Mouse (Mus musculus): ENCODE results near the gene Asb2. TPM values are rescaled to one million over a fixed set of nuclear protein-coding genes. Genes with fewer than 3 reads are reported as not detected.

The Asb2 gene
- polyA plus RNA-seq, 1 experiment = 2.7 TPM

DNA sequence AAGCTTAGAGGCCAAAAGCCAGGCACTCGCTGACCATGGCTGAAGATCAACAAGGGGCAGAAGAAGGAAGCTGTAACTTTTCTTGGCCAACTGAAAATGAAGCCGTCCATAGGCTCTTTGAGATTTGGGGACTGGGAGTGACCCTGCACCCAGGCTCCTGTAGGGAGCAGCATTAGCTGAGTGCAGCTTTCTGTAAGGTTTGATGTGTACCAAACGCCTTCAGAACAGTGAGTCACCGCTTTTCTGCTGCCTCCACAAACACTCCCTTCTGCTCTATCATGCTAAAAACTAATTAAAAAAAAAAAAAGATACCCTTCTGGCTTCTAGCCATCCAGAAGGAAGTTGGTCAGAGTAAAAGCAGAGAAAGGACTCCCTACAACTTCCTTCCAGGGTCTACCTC is 79.4 kb downstream of the Asb2 start:
- Histone ChIP-seq H3K4me3 (replicated peaks; ENCODE audit: insufficient read depth, low read depth, low read length) (no peak overlapping the region), H3K27ac (ENCODE audit: insufficient read depth, low read length) (no peak overlapping the region)

DNA sequence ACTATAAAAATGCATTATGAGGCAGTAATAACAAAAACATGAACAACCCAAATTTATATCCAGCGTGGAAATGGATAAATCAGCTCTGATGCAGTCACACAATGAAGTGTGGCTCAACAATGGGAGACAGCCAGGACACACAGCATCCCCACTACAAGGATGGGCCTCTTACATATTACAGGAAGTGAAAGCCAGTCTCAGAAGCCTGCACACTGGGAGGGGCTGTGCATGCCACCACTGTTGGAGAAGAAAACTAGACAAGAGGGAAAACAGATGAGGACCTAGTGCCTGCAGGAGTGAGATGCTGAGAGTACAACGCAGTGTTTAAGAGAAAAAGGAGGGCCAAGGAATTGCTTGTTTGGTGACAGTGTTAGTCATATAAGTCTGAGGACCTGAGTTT is 82.1 kb downstream of the Asb2 start:
- Histone ChIP-seq H3K27me3 (ENCODE audit: control insufficient read depth, insufficient read depth, low read length) (no peaks in the 10 kb centered on the region), H3K27ac (ENCODE audit: insufficient read depth, low read length) (no peak overlapping the region), H3K4me3 (replicated peaks; ENCODE audit: insufficient read depth, low read depth, low read length) (no peak overlapping the region), H3K4me1 (ENCODE audit: control insufficient read depth, insufficient read depth, low read length) (no peaks in the 10 kb centered on the region)
- no peak for DNase-seq
- TF ChIP-seq CTCF (IDR thresholded peaks at IDR 0.05; ENCODE audit: borderline replicate concordance, insufficient read depth, low read depth, low read length) = no peak
- no peak for TF ChIP-seq POLR2A (IDR thresholded peaks at IDR 0.05; ENCODE audit: borderline replicate concordance, insufficient read depth, low read length)
- 89% methylated on average over 2 of the region's 2 CpGs for WGBS

More for the DNA sequence above, 79.4 kb downstream of the Asb2 start:
- Histone ChIP-seq H3K27me3 (ENCODE audit: control insufficient read depth, insufficient read depth, low read length) (no peaks in the 10 kb centered on the region), H3K4me1 (ENCODE audit: control insufficient read depth, insufficient read depth, low read length) (no peaks in the 10 kb centered on the region)
- WGBS = 78% methylated on average over 4 of the region's 4 CpGs
- no peak for DNase-seq
- TF ChIP-seq CTCF (IDR thresholded peaks at IDR 0.05; ENCODE audit: borderline replicate concordance, insufficient read depth, low read depth, low read length) = no peak
- TF ChIP-seq POLR2A (IDR thresholded peaks at IDR 0.05; ENCODE audit: borderline replicate concordance, insufficient read depth, low read length) = no peak

DNA sequence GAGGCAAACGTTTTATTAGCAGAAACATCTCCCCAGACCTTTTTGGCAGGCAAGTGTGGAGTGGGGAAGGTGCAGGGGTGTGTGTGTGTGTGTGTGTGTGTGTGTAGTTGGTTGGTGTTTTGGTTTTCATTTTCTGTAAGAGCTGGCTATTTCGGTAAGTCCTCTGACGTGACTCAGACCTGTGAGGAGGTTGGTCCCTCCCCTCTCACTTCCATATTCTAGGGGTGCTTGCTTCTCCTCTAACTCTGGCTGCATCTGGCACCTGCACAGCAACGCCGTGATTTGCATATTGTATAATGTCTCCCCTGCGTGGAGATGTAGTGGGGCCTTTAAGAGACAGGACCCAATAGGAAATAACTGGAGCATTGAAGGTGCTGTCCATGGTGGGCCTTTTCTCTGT is 82.8 kb downstream of the Asb2 start:
- 58% methylated on average over 6 of the region's 6 CpGs for WGBS
- TF ChIP-seq CTCF (IDR thresholded peaks at IDR 0.05; ENCODE audit: borderline replicate concordance, insufficient read depth, low read depth, low read length) (no peak), POLR2A (IDR thresholded peaks at IDR 0.05; ENCODE audit: borderline replicate concordance, insufficient read depth, low read length) (no peak)
- H3K4me1 ChIP-seq (ENCODE audit: control insufficient read depth, insufficient read depth, low read length) = no peaks in the 10 kb centered on the region
- H3K27ac ChIP-seq (ENCODE audit: insufficient read depth, low read length) = no peak overlapping the region
- DNase-seq = no peak
- H3K4me3 ChIP-seq (replicated peaks; ENCODE audit: insufficient read depth, low read depth, low read length) = no peak overlapping the region
- no peaks in the 10 kb centered on the region for H3K27me3 ChIP-seq (ENCODE audit: control insufficient read depth, insufficient read depth, low read length)

GRCm38 (mm10) chr12:103272176-103272575 is 83.6 kb downstream of the Asb2 start:
- no peaks in the 10 kb centered on the region for H3K27me3 ChIP-seq (ENCODE audit: control insufficient read depth, insufficient read depth, low read length)
- H3K27ac ChIP-seq (ENCODE audit: insufficient read depth, low read length) = no peak overlapping the region
- no peak for DNase-seq
- no peak overlapping the region for H3K4me3 ChIP-seq (replicated peaks; ENCODE audit: insufficient read depth, low read depth, low read length)
- WGBS = 93% methylated on average over 3 of the region's 3 CpGs
- TF ChIP-seq POLR2A (IDR thresholded peaks at IDR 0.05; ENCODE audit: borderline replicate concordance, insufficient read depth, low read length) (no peak), CTCF (IDR thresholded peaks at IDR 0.05; ENCODE audit: borderline replicate concordance, insufficient read depth, low read depth, low read length) (no peak)
- H3K4me1 ChIP-seq (ENCODE audit: control insufficient read depth, insufficient read depth, low read length) = no peaks in the 10 kb centered on the region

Other genes starting within 250 kb of the Asb2 start
- 10.6 and 13.8 TPM in 2 replicates for gene Prima1, start 113.9 kb downstream of the Asb2 start, polyA plus RNA-seq (2012; rRNA removed)
- 2.7 and 4.1 TPM in 2 replicates for gene Fam181a, start 45.0 kb downstream of the Asb2 start, polyA plus RNA-seq (2012; rRNA removed)
- gene Otub2, start 32.7 kb upstream of the Asb2 start, polyA plus RNA-seq (2012; rRNA removed) = 10.6 and 11.6 TPM in 2 replicates
- gene 9330161L09Rik, start 51.8 kb upstream of the Asb2 start, polyA plus RNA-seq (2012; rRNA removed) = 2.3 and 3.2 TPM in 2 replicates
- 184 and 187 TPM in 2 replicates for gene Ddx24, start 69.8 kb upstream of the Asb2 start, polyA plus RNA-seq (2012; rRNA removed)
- gene Ifi27, start 78.2 kb upstream of the Asb2 start, polyA plus RNA-seq (2012; rRNA removed) = 82.1 and 99.0 TPM in 2 replicates
- 8.7 and 9.6 TPM in 2 replicates for gene Ifi27l2a, start 87.7 kb upstream of the Asb2 start, polyA plus RNA-seq (2012; rRNA removed)
- not detected in 2 replicates for gene Ifi27l2b, start 101.2 kb upstream of the Asb2 start, polyA plus RNA-seq (2012; rRNA removed)
- gene Ppp4r4, start 176.3 kb upstream of the Asb2 start, polyA plus RNA-seq (2012; rRNA removed) = 21.9 and 22.3 TPM in 2 replicates

Measured in cerebellum, adult 2 months (tissue).